In genomic region chr2:120049632-120050274, GRCm38 (mm10) we compare ENCODE assay signal across 8 mouse cellular contexts. TPM values are rescaled to one million over a fixed set of nuclear protein-coding genes. Genes with fewer than 3 reads are reported as not detected.
DNase-seq lines count a peak whose midpoint lies in the region; ATAC-seq and TF ChIP-seq lines count a peak whose summit lies in the region.

No protein-coding gene starts in this region.

- WGBS in heart, embryonic 11.5 days (ENCODE audit: insufficient replicate concordance) = 44% methylated on average over 10 of the region's 10 CpGs
- 65% methylated on average over 10 of the region's 10 CpGs for WGBS in neural tube, embryonic 13.5 days

- H3K36me3 ChIP-seq in heart, embryonic 11.5 days (ENCODE audit: control insufficient read depth, insufficient read depth, low read length) = no peaks in the 10 kb centered on the region
- no peaks in the 10 kb centered on the region for H3K36me3 ChIP-seq in ES-E14 (ENCODE audit: control insufficient read depth, insufficient read depth, low read length, poor library complexity, severe bottlenecking)
- no peaks in the 10 kb centered on the region for H3K36me3 ChIP-seq in neural tube, embryonic 13.5 days

- no peaks in the 10 kb centered on the region for H3K9me3 ChIP-seq in heart, embryonic 11.5 days (replicated peaks; ENCODE audit: control insufficient read depth, low read length)
- H3K9me3 ChIP-seq in ES-E14 (ENCODE audit: control insufficient read depth, insufficient read depth, low read depth, low read length) = no peaks in the 10 kb centered on the region
- no peaks in the 10 kb centered on the region for H3K9me3 ChIP-seq in neural tube, embryonic 13.5 days

- ATAC-seq in heart, embryonic 11.5 days (replicated peaks; ENCODE audit: insufficient number of reproducible peaks, low FRiP score, low TSS enrichment) = no peak
- 0 out of 2 replicates have a peak, but pooled peaks have one; percentile 43 for ATAC-seq in neural tube, embryonic 13.5 days (ENCODE audit: low read depth)
- no peak for ATAC-seq in megakaryocyte, adult 5-6 weeks (ENCODE audit: poor library complexity, severe bottlenecking)

- H3K4me3 ChIP-seq in heart, embryonic 11.5 days (ENCODE audit: low read depth, low read length) = no peak overlapping the region
- no peak overlapping the region for H3K4me3 ChIP-seq in ES-E14 (ENCODE audit: insufficient read depth in 1 of 2, low read depth in 1 of 2, low read length in 2 of 2, poor library complexity in 1 of 2, severe bottlenecking in 1 of 2)
- no peak overlapping the region for H3K4me3 ChIP-seq in neural tube, embryonic 13.5 days

- peaks cover under 1% of the 10 kb centered on the region for H3K4me1 ChIP-seq in heart, embryonic 11.5 days (ENCODE audit: control insufficient read depth, insufficient read depth, low read length)
- H3K4me1 ChIP-seq in ES-E14 (ENCODE audit: control insufficient read depth in 2 of 2, insufficient read depth in 2 of 2, low read length in 2 of 2, poor library complexity in 1 of 2) = peaks cover 0 to under 1% of the 10 kb centered on the region in 2 experiments; a peak in 1 of 4 replicates
- H3K4me1 ChIP-seq in neural tube, embryonic 13.5 days (replicated peaks) = no peaks in the 10 kb centered on the region

- DNase-seq in heart, adult 8-10 months (ENCODE audit: low spot score) = peak; percentile 22
- DNase-seq in 3134 (ENCODE audit: extremely low read depth, insufficient read length, low spot score) = peak; percentile 41
- DNase-seq in ES-E14 (ENCODE audit: low read depth, low spot score) = peak; percentile 17
- DNase-seq in forelimb bud, embryonic 11.5 days (ENCODE audit: low read depth, low spot score) = peak; percentile 23
- peak; percentile 75 to 78 for DNase-seq in kidney, postnatal 25 days

- in situ Hi-C loops in ES-E14 (cut with MboI; ENCODE audit: low sequenced_read_pairs in 2 of 2, unreplicated experiment in 2 of 2) = no loop called here

- H3K9ac ChIP-seq in heart, embryonic 11.5 days (ENCODE audit: low read depth, low read length) = no peak overlapping the region
- no peak overlapping the region for H3K9ac ChIP-seq in ES-E14 (ENCODE audit: insufficient read depth, low read depth, low read length, poor library complexity, severe bottlenecking)
- no peak overlapping the region for H3K9ac ChIP-seq in neural tube, embryonic 13.5 days

- peaks cover 17% of the 10 kb centered on the region for H3K27me3 ChIP-seq in heart, embryonic 11.5 days (ENCODE audit: control insufficient read depth, insufficient read depth, low read length)
- H3K27me3 ChIP-seq in neural tube, embryonic 13.5 days = no peaks in the 10 kb centered on the region

- H3K4me2 ChIP-seq in heart, embryonic 11.5 days = no peak overlapping the region
- H3K4me2 ChIP-seq in neural tube, embryonic 13.5 days = no peak overlapping the region

- no peak overlapping the region for H3K27ac ChIP-seq in heart, embryonic 11.5 days (ENCODE audit: low read depth, low read length)
- no peak overlapping the region for H3K27ac ChIP-seq in ES-E14 (ENCODE audit: insufficient read depth, low read depth, low read length, poor library complexity, severe bottlenecking)
- H3K27ac ChIP-seq in neural tube, embryonic 13.5 days (replicated peaks) = no peak overlapping the region

TF ChIP-seq in ES-E14, 5 proteins besides CTCF, POLR2A, EP300 and RAD21:
- TF ChIP-seq ZC3H11A (IDR thresholded peaks at IDR 0.05; ENCODE audit: borderline replicate concordance, low read depth, low read length) (no peak), MAFK (IDR thresholded peaks at IDR 0.05; ENCODE audit: insufficient read depth, low read depth, low read length) (no peak), HCFC1 (IDR thresholded peaks at IDR 0.05; ENCODE audit: borderline replicate concordance, insufficient read depth, low read length) (no peak), CHD2 (IDR thresholded peaks at IDR 0.05; ENCODE audit: low read depth, low read length) (no peak), ZNF384 (IDR thresholded peaks at IDR 0.05; ENCODE audit: low read depth, low read length) (no peak)
TF ChIP-seq in ES-E14: peak in this region for 0.

RNA-seq across cellular contexts. Expression of gene Pla2g4b, which starts 16.5 kb away (rescaled TPM):
- 1 to 10 TPM in 3 of 4 experiments, under 1 TPM in 1; 0.72 to 1.8 (median 1.3) TPM for total RNA-seq in heart, adult 8-10 months (2022)
- polyA plus RNA-seq in heart, embryonic 11.5 days (2014; fragmentation: Nextera tagmentation; extraction: Ambion mirVana) = 1.2 and 2.3 TPM in 2 replicates
- 2.7 and 6.3 TPM in 2 replicates for total RNA-seq in ES-E14 (2012; rRNA removed)
- 3.8 and 4.0 TPM in 2 replicates for polyA plus RNA-seq in neural tube, embryonic 13.5 days (2015; fragmentation: Nextera tagmentation; extraction: Ambion mirVana)
- 0.43 and 1.3 TPM in 2 replicates for total RNA-seq in megakaryocyte, adult 5-6 weeks (2015)
- 0.12 and 0.66 TPM in 2 replicates for total RNA-seq in megakaryocyte, adult 5-6 weeks (2017)

RNA-seq across cellular contexts. Expression of gene Gm28042, which starts 22.5 kb away (rescaled TPM):
- under 1 TPM; 0.16 to 0.59 (median 0.21) TPM for total RNA-seq in heart, adult 8-10 months (2022)
- polyA plus RNA-seq in heart, embryonic 11.5 days (2014; fragmentation: Nextera tagmentation; extraction: Ambion mirVana) = 0.92 and 1.8 TPM in 2 replicates
- total RNA-seq in ES-E14 (2012; rRNA removed) = 2.9 and 7.3 TPM in 2 replicates
- 6.9 and 11.1 TPM in 2 replicates for polyA plus RNA-seq in neural tube, embryonic 13.5 days (2015; fragmentation: Nextera tagmentation; extraction: Ambion mirVana)
- total RNA-seq in megakaryocyte, adult 5-6 weeks (2015) = 0.80 and 1.7 TPM in 2 replicates
- 0.15 and 0.37 TPM in 2 replicates for total RNA-seq in megakaryocyte, adult 5-6 weeks (2017)

RNA-seq across cellular contexts. Expression of gene Jmjd7, which starts 22.5 kb away (rescaled TPM):
- 1 to 10 TPM; 6.6 to 8.6 (median 7.2) TPM for total RNA-seq in heart, adult 8-10 months (2022)
- 12.7 and 16.0 TPM in 2 replicates for polyA plus RNA-seq in heart, embryonic 11.5 days (2014; fragmentation: Nextera tagmentation; extraction: Ambion mirVana)
- 7.2 and 12.6 TPM in 2 replicates for total RNA-seq in ES-E14 (2012; rRNA removed)
- 19.8 and 24.8 TPM in 2 replicates for polyA plus RNA-seq in neural tube, embryonic 13.5 days (2015; fragmentation: Nextera tagmentation; extraction: Ambion mirVana)
- 4.5 and 8.0 TPM in 2 replicates for total RNA-seq in megakaryocyte, adult 5-6 weeks (2015)
- 2.3 and 5.4 TPM in 2 replicates for total RNA-seq in megakaryocyte, adult 5-6 weeks (2017)

Comparison
In these comparisons a context has a peak if more than half of its experiments do, and no peak if none do; other contexts are left out.
1. DNase-seq: peak in every context shown above with its lines; median percentile 76 in kidney, postnatal 25 days; 41 in 3134; 23 in forelimb bud, embryonic 11.5 days; 22 in heart, adult 8-10 months; 17 in ES-E14.